Mouse (Mus musculus) G1E-ER4 (cell line): ENCODE measurements around the gene Mycbpap. TPM values are rescaled to one million over a fixed set of nuclear protein-coding genes. Genes with fewer than 3 reads are reported as not detected.

Source experiments
- GATA1 ChIP-seq: IDR thresholded peaks from one replicate; pipeline ENCODE4 v1.8.0; 2012; ENCODE audit warnings: low read length, inconsistent platforms
- polyA plus RNA-seq: library from polyadenylated mRNA; stranded (reverse); fragments of >175 nt; gene quantifications from 2 replicates; pipeline ENCODE4 v1.2.3, GENCODE M21; 2012

Mycbpap gene
- polyA plus RNA-seq, 1 experiment: not detected

DNA sequence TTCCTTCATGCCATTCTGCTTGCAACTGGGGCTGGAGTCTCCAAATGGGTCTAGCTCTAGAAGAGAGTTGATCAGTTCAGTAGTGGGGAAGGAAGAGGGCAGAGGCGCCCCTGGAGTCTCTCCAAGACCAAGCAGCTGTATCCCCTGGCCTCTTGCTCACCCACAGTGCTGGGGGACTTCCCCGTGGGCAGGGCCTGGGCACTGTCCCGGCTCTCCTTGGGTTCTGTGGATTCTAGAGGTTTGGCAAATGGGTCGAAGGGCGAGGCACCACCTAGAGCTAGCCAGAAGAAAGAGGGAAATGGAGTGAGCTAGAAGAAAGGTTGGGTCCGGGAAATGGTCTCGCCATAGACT, 29.8 kb downstream of the Mycbpap start:
- TF ChIP-seq GATA1: no peak

- TF ChIP-seq GATA1: no peak
These were observed 30.4 kb downstream of the Mycbpap start for GRCm38 (mm10) chr11:94491035-94491748.

DNA sequence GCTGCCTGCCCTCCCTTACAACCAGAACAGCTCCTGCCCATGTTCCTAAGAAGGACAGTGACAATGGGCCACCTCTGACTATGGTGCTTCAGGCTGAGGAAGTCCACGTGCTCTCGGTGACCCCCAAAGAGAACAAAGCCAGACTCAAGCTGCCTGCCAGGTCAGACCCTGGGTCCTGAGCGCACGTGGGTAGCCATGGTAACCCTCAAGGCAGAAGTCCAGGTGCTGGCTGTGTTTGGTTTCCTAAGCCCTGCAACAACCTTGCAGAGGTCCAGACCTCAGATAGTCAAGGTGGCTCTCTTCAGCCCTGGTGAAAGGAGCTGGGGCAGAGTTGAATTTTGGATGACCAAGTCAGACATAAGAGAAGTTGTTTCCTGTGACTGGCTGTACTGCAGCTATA, 31.8 kb downstream of the Mycbpap start:
- TF ChIP-seq GATA1: no peak

DNA sequence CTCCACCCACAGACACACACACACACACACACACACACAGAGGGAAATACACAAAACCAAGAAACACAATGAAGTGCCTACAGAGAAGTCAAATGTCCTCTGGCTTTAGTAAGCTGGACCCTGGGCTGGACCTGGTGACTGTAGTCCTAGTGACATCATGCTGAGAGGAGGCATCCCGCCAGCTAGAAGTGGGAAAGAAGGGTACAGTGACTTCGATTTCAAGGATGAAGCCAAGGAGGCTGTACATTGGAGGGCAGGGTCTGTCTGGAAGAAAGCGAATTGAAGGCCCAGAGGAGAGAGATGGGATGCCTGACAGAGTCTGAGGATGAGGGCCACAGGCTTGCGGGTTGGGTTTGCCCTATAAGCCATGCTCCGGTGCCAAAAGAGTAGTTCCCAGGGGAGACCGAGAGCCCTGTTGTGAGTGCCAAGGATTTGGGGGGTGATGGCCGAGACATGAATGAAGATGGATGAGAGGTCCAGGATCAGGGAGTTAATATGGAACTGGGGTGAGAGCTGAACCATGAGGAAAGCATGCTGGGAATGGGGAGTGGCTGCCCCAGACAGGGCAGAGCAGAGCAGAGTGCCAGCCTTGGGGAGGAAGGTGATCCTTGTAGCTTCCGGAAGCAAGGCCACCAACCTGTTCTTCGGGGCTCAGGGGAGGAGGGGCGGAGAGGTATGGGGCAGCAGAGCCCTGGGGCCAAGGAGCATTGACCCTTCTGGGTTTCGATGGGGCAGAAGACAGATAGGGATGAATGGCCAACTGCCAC, 32.6 kb downstream of the Mycbpap start:
- TF ChIP-seq GATA1: no peak

GRCm38 (mm10) chr11:94486001-94486400, 35.5 kb downstream of the Mycbpap start, which contains the start of gene Spata20:
Gene Spata20 (minus strand): TSS chr11:94486179.
- TF ChIP-seq GATA1: no peak

- TF ChIP-seq GATA1: no peak
These were observed 36.3 kb downstream of the Mycbpap start for GRCm38 (mm10) chr11:94485223-94485622.

- TF ChIP-seq GATA1: no peak
These were observed 36.9 kb downstream of the Mycbpap start for GRCm38 (mm10) chr11:94484636-94485035.

- TF ChIP-seq GATA1: no peak
These were observed 37.6 kb downstream of the Mycbpap start for GRCm38 (mm10) chr11:94483921-94484320.

- no peak for TF ChIP-seq GATA1
These were observed 38.1 kb downstream of the Mycbpap start for GRCm38 (mm10) chr11:94483436-94483835.

GRCm38 (mm10) chr11:94482738-94483137, 38.8 kb downstream of the Mycbpap start:
- TF ChIP-seq GATA1: no peak

DNA sequence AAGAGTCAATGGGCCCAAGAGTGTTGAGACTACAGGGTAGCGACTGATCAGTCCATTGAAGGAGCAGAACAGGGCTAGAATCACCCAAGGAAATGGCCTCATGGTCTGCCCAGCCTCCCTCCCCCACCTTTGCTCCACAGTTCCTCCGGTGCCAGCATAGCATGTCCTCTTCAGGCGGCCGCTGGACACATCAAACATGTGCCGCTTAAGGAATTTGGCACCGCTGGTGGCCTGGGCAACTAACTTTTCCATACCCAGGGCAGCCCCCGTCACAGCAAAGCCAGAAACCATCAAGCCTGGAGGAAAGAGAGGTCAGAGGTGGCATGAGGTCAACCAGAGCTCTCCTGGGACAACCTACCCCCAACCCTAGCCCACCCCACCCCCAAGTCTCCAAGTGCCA, 39.6 kb downstream of the Mycbpap start:
- no peak for TF ChIP-seq GATA1

GRCm38 (mm10) chr11:94480382-94480781, 41.2 kb downstream of the Mycbpap start:
- no peak for TF ChIP-seq GATA1

DNA sequence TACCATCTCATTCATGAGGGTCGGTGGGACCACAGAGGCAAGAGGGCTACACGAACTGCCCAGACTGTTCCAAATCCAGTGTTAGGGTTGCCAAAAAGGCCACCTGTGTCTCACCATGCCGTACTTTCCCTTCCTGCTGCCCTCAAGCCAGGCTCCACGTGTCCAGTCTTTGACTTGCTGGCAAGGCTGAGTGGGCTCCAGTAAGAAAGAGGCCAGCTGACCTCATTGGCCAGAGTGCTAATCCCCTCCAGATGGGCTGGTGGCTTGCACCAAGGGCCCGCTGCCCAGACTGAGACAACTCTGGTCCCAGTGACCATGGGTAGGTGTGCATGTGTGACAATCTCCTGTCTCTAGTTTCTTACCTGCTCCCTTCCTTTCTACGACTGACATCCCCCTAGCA, 43.9 kb downstream of the Mycbpap start:
- no peak for TF ChIP-seq GATA1

DNA sequence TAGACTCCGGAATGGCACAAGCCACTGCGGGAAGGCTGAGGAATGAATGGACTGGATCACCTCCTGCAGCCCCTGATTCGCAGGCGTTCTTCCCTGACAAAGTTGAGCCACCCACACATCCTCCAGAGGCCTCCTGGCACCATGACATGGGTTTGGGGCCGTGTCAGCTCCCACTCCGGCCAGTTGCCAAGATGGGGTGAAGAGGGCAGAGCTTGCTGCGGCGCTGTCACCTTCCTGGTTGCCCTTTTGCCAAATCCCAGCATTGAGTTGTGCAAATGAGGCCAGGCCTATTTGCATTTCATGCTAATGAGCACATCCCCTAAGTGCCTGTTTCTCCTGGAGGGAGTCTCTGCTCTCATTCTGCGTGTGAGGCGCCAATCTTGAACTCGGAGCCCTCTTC, 45.8 kb downstream of the Mycbpap start:
- no peak for TF ChIP-seq GATA1

DNA sequence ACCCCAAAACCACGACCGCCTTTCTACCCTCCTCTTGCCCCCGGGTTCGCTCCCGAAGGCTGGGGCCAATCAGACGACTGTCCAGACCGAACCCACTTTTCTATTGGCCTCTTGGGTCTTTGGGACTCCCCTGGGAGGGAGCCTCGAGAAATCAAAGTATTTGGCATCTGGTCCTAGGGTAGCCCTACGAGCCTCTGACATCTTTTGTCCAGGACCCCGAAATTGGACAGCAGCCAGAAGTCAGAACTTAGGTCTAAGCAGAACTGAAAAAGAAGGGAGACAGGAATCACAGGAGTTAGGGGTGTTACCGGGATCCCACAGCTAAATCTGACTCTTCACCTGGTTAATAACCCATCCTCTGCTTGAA, 47.0 kb downstream of the Mycbpap start:
- TF ChIP-seq GATA1: no peak

GRCm38 (mm10) chr11:94473707-94474543, 47.6 kb downstream of the Mycbpap start, which contains the start of gene Cacna1g:
Gene Cacna1g (minus strand): TSS chr11:94474198.
- no peak for TF ChIP-seq GATA1
